Mouse (Mus musculus): ENCODE data around the gene Gm45021. TPM values are rescaled to one million over a fixed set of nuclear protein-coding genes. Genes with fewer than 3 reads are reported as not detected.
A peak's percentile ranks its signal among the peaks of the same experiment; 100 is the strongest.

Gm45021 gene
- polyA plus RNA-seq, 1 experiment from 2014 or later, result not detected

DNA sequence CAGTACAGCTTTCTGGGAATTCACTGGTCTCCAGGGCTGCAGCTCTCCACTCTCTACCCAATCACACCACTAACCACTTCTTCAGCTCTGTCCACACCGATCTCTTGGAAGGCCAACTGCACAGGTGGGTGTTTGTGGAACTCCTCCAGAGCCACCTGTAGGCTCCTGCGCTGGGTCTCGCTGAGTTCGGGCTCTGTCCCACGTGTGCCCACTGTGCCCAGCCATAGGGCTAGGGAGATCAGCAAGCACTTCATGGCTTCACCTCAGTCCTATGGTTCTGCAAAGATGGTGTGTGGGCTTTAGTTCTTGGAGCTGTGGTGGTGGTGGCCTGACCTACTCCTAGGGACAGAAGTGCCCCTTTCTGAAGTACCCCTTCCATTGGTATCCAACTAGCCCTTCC is 17.4 kb upstream of the Gm45021 start:
- Histone ChIP-seq H3K36me3 (ENCODE audit: insufficient read depth, low read length) (no peaks in the 10 kb centered on the region), H3K9me3 (ENCODE audit: low read length) (no peaks in the 10 kb centered on the region), H3K27ac (ENCODE audit: low read length) (peak overlapping the region; percentile 89), H3K9ac (replicated peaks; ENCODE audit: low read length) (peak overlapping the region; percentile 45), H3K4me1 (ENCODE audit: insufficient read depth, low read length) (peaks cover 35% of the 10 kb centered on the region), H3K4me2 (replicated peaks; ENCODE audit: low read depth, low read length) (peak overlapping the region; percentile 37), H3K4me3 (ENCODE audit: low read length) (peak overlapping the region; percentile 24), H3K27me3 (ENCODE audit: insufficient read depth, low read length) (no peaks in the 10 kb centered on the region)
- 92% methylated on average over 5 of the region's 5 CpGs for WGBS
- ATAC-seq (ENCODE audit: low FRiP score, low TSS enrichment), result no peak

DNA sequence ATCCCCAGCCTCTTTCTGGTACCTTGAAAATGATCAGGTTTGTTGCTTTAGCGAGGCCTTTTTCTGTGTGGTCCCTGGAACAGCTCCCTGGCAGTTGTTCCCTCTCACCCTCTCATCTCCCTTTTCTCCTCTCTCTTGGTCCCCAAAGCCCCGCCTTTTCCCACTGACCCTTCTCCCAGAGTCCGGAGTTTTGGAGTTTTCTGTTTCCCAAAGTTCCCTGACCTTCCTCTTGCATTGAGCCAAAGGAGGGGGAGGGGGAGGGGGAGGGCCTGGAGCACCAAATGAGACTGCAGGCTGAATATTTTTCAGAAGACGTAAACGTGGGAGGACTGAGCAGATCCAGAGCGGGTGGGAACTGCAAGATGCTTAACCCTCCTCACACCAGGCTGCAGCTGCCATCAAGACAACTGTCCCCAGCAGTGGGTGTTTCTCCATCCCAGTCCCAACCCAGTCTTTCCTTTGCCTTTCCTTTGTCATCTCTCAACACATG is 16.8 kb upstream of the Gm45021 start, which contains the start of gene Rarres2:
Gene Rarres2, minus strand, starts transcription at position 218 of the 490 bp plus-strand sequence.
- H3K4me3 ChIP-seq (ENCODE audit: low read length), result peak within 1 kb of the TSS; percentile 24
- H3K9me3 ChIP-seq (ENCODE audit: low read length), result no peaks in the 10 kb centered on the region
- peak within 1 kb of the TSS; percentile 37 for H3K4me2 ChIP-seq (replicated peaks; ENCODE audit: low read depth, low read length)
- H3K27ac ChIP-seq (ENCODE audit: low read length), result peak within 1 kb of the TSS; percentile 89
- 13% methylated on average over 6 of the region's 6 CpGs for WGBS
- H3K9ac ChIP-seq (replicated peaks; ENCODE audit: low read length), result peak within 1 kb of the TSS; percentile 45
- no peaks in the 10 kb centered on the region for H3K27me3 ChIP-seq (ENCODE audit: insufficient read depth, low read length)
- peaks cover 36% of the 10 kb centered on the region for H3K4me1 ChIP-seq (ENCODE audit: insufficient read depth, low read length)
- no peaks in the 10 kb centered on the region for H3K36me3 ChIP-seq (ENCODE audit: insufficient read depth, low read length)
- ATAC-seq (ENCODE audit: low FRiP score, low TSS enrichment), result peak; percentile 70; the same call in 1 of the 2 replicates

DNA sequence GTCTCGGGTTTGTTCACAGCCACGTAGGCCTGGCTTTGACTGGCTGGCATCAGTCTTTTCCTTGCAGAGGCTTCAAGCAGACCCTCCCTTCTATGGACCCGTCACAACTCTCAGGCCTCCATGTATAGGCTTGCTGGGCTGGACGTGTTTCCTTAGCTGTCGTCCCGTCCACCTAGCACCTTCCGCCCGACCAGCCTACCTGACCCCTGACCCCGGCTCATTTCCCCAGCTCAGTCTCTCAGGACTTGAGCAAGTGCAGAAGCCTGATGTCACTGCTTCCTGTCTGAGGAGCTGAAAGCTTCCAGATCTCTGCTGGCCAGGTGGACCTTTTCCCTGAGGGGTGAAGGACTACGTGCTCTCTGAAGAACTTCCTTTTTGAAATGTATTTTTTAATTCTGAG is 16.1 kb upstream of the Gm45021 start:
- Histone ChIP-seq H3K27me3 (ENCODE audit: insufficient read depth, low read length) (no peaks in the 10 kb centered on the region), H3K27ac (ENCODE audit: low read length) (peak overlapping the region; percentile 35; the same call in 1 of the 2 replicates), H3K4me1 (ENCODE audit: insufficient read depth, low read length) (peaks cover 37% of the 10 kb centered on the region), H3K36me3 (ENCODE audit: insufficient read depth, low read length) (no peaks in the 10 kb centered on the region), H3K9me3 (ENCODE audit: low read length) (no peaks in the 10 kb centered on the region), H3K4me3 (ENCODE audit: low read length) (no peak overlapping the region), H3K4me2 (replicated peaks; ENCODE audit: low read depth, low read length) (no peak overlapping the region), H3K9ac (replicated peaks; ENCODE audit: low read length) (no peak overlapping the region)
- WGBS, result 28% methylated on average over 10 of the region's 10 CpGs
- ATAC-seq (ENCODE audit: low FRiP score, low TSS enrichment), result 0 out of 2 replicates have a peak, but pooled peaks have one; percentile 24

DNA sequence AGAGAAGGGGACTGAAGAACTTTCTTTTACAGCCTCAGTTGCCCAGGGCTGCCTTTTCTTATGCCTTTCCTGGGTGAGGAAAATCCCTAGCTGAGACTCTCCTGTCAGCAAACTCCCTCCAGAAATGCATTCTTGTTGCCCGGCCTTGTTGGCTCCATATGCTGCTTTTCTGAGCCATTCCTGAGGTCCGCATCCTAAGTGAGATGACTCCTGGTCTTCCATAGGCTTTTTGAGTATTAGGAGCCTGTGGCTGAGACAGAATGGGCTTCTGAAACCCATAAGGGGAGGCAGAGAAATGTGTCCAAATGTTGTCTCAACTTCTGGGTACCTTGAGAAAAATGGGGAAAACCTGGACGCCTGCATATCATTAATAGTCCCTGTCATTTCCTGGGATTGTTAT is 15.4 kb upstream of the Gm45021 start:
- Histone ChIP-seq H3K4me1 (ENCODE audit: insufficient read depth, low read length) (peaks cover 36% of the 10 kb centered on the region), H3K4me3 (ENCODE audit: low read length) (no peak overlapping the region), H3K36me3 (ENCODE audit: insufficient read depth, low read length) (no peaks in the 10 kb centered on the region), H3K9ac (replicated peaks; ENCODE audit: low read length) (no peak overlapping the region), H3K4me2 (replicated peaks; ENCODE audit: low read depth, low read length) (no peak overlapping the region), H3K27me3 (ENCODE audit: insufficient read depth, low read length) (no peaks in the 10 kb centered on the region), H3K9me3 (ENCODE audit: low read length) (no peaks in the 10 kb centered on the region), H3K27ac (ENCODE audit: low read length) (0 out of 2 replicates have a peak overlapping the region, but pooled peaks have one; percentile 20)
- WGBS, result 65% methylated on average over 3 of the region's 3 CpGs
- no peak for ATAC-seq (ENCODE audit: low FRiP score, low TSS enrichment)

DNA sequence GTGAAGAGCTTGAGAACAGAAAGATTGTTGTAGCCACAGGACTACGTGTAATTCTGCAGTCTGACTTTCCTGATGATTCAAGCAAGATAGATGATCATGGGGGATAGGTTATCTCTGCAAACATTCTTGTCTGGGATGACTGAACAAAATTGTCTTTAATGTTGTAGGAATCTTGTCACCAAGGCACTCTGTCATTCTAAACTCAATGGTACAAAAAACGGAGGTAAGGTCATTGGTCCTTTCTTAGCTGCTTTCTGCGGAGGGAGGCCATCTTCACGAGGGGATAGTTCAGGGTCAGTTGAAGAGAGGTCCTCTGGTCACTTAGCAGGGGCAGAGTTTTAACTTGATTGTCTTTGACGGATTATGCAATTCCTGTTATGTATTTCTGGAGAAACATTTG is 10.7 kb upstream of the Gm45021 start:
- no peak for ATAC-seq (ENCODE audit: low FRiP score, low TSS enrichment)
- Histone ChIP-seq H3K4me3 (ENCODE audit: low read length) (no peak overlapping the region), H3K9me3 (ENCODE audit: low read length) (no peaks in the 10 kb centered on the region), H3K27ac (ENCODE audit: low read length) (peak overlapping the region; percentile 39; the same call in 1 of the 2 replicates), H3K9ac (replicated peaks; ENCODE audit: low read length) (no peak overlapping the region), H3K4me2 (replicated peaks; ENCODE audit: low read depth, low read length) (no peak overlapping the region), H3K36me3 (ENCODE audit: insufficient read depth, low read length) (no peaks in the 10 kb centered on the region), H3K4me1 (ENCODE audit: insufficient read depth, low read length) (peaks cover 17% of the 10 kb centered on the region; the same call in 1 of the 2 replicates), H3K27me3 (ENCODE audit: insufficient read depth, low read length) (no peaks in the 10 kb centered on the region)
- WGBS, result 22% methylated on average over 5 of the region's 5 CpGs

DNA sequence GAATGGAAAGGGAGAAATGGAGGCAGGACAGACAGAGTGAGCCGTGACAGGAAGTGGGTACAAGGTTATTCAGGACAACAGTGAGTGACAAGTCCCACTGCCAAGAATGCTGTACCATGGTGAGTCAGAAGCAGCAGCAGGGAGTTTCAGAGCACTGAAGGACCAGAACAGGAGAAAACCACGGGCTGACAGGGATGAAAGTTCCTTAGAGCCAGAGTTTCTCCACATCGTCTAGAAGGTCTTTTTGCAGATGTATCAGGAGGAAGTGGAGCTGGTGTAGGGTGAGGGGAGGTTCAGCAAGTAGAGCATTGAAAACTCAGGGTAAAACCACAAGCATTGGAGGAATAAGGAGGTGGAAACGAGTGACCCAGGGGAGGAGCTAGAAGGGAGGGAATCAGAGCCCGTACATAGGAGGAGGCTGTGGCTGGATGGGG is 10.2 kb upstream of the Gm45021 start:
- H3K4me3 ChIP-seq (ENCODE audit: low read length), result no peak overlapping the region
- no peak overlapping the region for H3K9ac ChIP-seq (replicated peaks; ENCODE audit: low read length)
- H3K27ac ChIP-seq (ENCODE audit: low read length), result peak overlapping the region; percentile 21; the same call in 1 of the 2 replicates
- no peaks in the 10 kb centered on the region for H3K27me3 ChIP-seq (ENCODE audit: insufficient read depth, low read length)
- no peak for ATAC-seq (ENCODE audit: low FRiP score, low TSS enrichment)
- H3K4me2 ChIP-seq (replicated peaks; ENCODE audit: low read depth, low read length), result no peak overlapping the region
- no peaks in the 10 kb centered on the region for H3K9me3 ChIP-seq (ENCODE audit: low read length)
- peaks cover 17% of the 10 kb centered on the region; the same call in 1 of the 2 replicates for H3K4me1 ChIP-seq (ENCODE audit: insufficient read depth, low read length)
- H3K36me3 ChIP-seq (ENCODE audit: insufficient read depth, low read length), result no peaks in the 10 kb centered on the region
- 21% methylated on average over 5 of the region's 5 CpGs for WGBS

DNA sequence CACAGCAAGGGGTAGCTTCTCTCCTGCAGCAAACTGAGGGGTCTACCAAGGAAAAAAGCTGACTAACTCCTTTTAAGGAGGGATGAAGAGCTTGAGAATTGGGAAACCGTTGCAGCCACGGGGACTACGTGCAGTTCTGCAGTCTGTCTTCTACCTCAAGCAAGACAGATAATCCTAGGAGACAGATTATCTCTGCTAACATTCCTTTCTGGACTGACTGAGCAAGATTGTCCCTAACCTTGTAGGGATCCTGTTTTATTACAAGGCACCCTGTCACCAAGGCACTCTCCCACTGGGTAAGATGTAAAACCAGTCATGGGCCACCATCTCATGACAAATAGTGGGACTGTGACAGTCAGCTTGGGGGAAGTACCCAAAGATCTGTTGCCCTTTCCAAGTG is 8.2 kb upstream of the Gm45021 start:
- WGBS, result 66% methylated on average over 3 of the region's 3 CpGs
- no peak for ATAC-seq (ENCODE audit: low FRiP score, low TSS enrichment)
- H3K9me3 ChIP-seq (ENCODE audit: low read length), result no peaks in the 10 kb centered on the region
- no peak overlapping the region for H3K9ac ChIP-seq (replicated peaks; ENCODE audit: low read length)
- H3K4me1 ChIP-seq (ENCODE audit: insufficient read depth, low read length), result peaks cover 17% of the 10 kb centered on the region; the same call in 1 of the 2 replicates
- no peaks in the 10 kb centered on the region for H3K27me3 ChIP-seq (ENCODE audit: insufficient read depth, low read length)
- H3K36me3 ChIP-seq (ENCODE audit: insufficient read depth, low read length), result no peaks in the 10 kb centered on the region
- no peak overlapping the region for H3K4me2 ChIP-seq (replicated peaks; ENCODE audit: low read depth, low read length)
- no peak overlapping the region for H3K27ac ChIP-seq (ENCODE audit: low read length)
- no peak overlapping the region for H3K4me3 ChIP-seq (ENCODE audit: low read length)

DNA sequence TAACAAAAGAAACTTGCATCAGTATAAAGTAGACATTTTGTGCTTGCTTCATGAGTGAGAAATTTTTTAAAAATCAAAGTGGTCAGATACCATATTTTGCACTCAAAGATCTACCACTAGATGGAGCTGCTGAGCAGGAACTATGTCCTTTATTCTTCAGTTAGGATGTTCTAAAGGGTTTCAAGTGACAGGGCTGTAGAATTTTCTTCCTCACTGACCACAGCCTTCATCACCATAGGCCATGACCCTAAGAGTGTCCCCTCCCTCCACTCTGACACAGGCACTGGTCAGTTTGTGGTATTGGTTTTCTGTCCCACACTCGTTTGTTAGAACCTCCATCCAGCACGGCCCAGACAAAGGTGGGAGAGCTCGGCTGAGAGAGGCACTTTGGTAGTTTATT is 7.4 kb upstream of the Gm45021 start:
- H3K4me2 ChIP-seq (replicated peaks; ENCODE audit: low read depth, low read length), result no peak overlapping the region
- H3K36me3 ChIP-seq (ENCODE audit: insufficient read depth, low read length), result no peaks in the 10 kb centered on the region
- H3K4me3 ChIP-seq (ENCODE audit: low read length), result no peak overlapping the region
- H3K9me3 ChIP-seq (ENCODE audit: low read length), result no peaks in the 10 kb centered on the region
- ATAC-seq (ENCODE audit: low FRiP score, low TSS enrichment), result no peak
- H3K27ac ChIP-seq (ENCODE audit: low read length), result no peak overlapping the region
- WGBS, result 47% methylated on average over 3 of the region's 3 CpGs
- no peaks in the 10 kb centered on the region for H3K27me3 ChIP-seq (ENCODE audit: insufficient read depth, low read length)
- no peak overlapping the region for H3K9ac ChIP-seq (replicated peaks; ENCODE audit: low read length)
- peaks cover 17% of the 10 kb centered on the region; the same call in 1 of the 2 replicates for H3K4me1 ChIP-seq (ENCODE audit: insufficient read depth, low read length)

DNA sequence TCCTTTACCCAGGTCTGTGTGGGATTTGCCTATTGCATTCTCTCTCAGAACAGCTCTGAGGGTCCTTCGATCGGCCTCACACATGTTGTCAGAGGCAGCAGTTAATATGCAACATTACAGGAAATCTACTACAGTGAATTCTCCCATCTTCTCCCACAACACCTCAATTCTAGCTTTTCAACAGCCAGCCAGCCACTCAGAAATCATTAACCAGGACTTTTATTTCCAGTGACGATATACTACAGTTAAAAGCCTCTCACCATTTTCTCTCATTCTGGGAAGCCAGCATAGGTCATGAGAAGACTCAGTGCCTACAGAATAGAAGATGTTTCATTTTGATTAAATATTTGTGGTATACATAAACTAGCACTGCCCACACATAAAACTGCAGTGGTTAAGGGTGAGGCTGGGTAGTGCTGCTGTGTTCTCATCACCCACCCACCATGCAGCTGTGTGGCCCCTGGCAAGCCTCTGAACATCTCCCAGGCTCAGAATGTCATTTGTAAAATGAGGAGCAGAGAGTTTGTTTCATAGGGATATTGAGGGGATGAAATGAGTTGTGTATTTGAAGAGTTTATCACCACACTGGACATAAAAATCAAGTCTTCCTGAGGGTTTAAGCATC is 1.9 kb downstream of the Gm45021 start:
- WGBS, result 75% methylated on average over 3 of the region's 3 CpGs
- Histone ChIP-seq H3K9ac (replicated peaks; ENCODE audit: low read length) (no peak overlapping the region), H3K27me3 (ENCODE audit: insufficient read depth, low read length) (no peaks in the 10 kb centered on the region), H3K4me3 (ENCODE audit: low read length) (no peak overlapping the region), H3K27ac (ENCODE audit: low read length) (peak overlapping the region; percentile 9; the same call in 1 of the 2 replicates), H3K4me2 (replicated peaks; ENCODE audit: low read depth, low read length) (no peak overlapping the region), H3K4me1 (ENCODE audit: insufficient read depth, low read length) (peaks cover 32% of the 10 kb centered on the region), H3K36me3 (ENCODE audit: insufficient read depth, low read length) (peaks cover 11% of the 10 kb centered on the region), H3K9me3 (ENCODE audit: low read length) (peaks cover 5% of the 10 kb centered on the region)
- ATAC-seq (ENCODE audit: low FRiP score, low TSS enrichment), result no peak

DNA sequence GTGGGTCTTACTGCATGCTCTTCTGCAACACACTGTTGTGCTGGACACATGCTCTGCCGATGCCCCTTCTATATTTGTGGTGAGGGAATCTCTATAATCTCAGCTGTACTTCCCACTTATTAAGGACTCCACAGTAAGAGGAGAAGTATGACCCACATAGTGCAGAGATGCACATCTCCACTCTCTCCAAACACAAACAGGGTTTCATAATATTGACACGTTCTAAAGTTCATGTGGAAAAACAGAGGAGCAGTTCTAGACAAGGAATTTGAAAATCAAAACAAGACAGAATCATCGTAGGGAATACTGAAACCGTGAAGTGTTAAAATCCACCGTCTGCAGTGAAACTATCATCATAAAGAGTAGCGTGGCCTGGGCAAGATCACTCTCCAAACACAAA is 2.5 kb downstream of the Gm45021 start:
- peaks cover 11% of the 10 kb centered on the region for H3K9me3 ChIP-seq (ENCODE audit: low read length)
- ATAC-seq (ENCODE audit: low FRiP score, low TSS enrichment), result no peak
- WGBS, result 87% methylated on average over 6 of the region's 6 CpGs
- H3K4me1 ChIP-seq (ENCODE audit: insufficient read depth, low read length), result peaks cover 32% of the 10 kb centered on the region
- H3K27ac ChIP-seq (ENCODE audit: low read length), result no peak overlapping the region
- no peak overlapping the region for H3K4me2 ChIP-seq (replicated peaks; ENCODE audit: low read depth, low read length)
- no peak overlapping the region for H3K9ac ChIP-seq (replicated peaks; ENCODE audit: low read length)
- H3K36me3 ChIP-seq (ENCODE audit: insufficient read depth, low read length), result peaks cover 16% of the 10 kb centered on the region
- no peak overlapping the region for H3K4me3 ChIP-seq (ENCODE audit: low read length)
- H3K27me3 ChIP-seq (ENCODE audit: insufficient read depth, low read length), result no peaks in the 10 kb centered on the region

Data from kidney, embryonic 16.5 days (tissue).